Mouse (Mus musculus): ENCODE measurements around the gene Il9. TPM values are rescaled to one million over a fixed set of nuclear protein-coding genes. Genes with fewer than 3 reads are reported as not detected.

Il9 gene
- polyA plus RNA-seq (2012; rRNA removed; ENCODE audit: low replicate concordance): not detected in 2 replicates

GRCm38 (mm10) chr13:56482146-56482545 is at the start of gene Il9:
Gene Il9 (minus strand): TSS chr13:56482246.

DNA sequence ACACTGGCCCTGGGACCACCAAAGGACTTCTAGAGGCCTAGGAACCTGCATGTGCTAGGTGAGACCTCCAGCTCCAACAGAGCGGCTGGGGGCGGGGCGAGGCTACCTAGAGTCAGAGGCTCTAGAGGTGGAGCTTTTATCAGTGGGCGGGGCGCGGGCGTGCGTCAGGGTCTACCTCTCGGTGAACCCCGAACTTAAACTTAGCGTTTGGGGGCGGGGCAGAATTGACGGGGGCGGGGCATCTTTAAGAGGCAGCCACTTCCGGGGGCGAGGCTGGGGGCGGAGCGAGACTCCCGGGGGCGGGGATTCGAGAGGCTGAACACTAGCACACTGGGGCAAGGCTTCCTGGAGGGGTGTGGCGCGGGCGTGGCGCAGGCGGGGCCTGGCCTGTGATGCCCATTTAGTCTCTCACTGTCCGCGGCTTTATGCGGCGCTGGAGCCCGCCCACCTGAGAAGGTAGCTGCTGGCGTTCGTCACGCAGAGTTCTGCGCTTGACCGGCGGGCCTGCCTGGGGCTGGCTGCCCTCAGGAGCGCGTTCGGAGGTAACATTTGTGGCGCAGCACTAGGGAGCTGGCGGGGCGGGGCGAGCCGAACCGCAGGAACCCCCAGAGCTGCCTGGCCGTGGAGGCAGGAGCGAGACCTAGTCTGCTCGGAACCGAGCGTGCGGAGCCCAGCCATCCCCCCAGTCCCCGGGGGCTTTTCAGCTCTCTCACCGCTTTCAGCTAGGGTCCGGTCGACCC is 40.2 kb upstream of the Il9 start, which contains the start of gene Fbxl21:
Gene Fbxl21 (plus strand): TSS at position 392 of the 740 bp plus-strand sequence.

DNA sequence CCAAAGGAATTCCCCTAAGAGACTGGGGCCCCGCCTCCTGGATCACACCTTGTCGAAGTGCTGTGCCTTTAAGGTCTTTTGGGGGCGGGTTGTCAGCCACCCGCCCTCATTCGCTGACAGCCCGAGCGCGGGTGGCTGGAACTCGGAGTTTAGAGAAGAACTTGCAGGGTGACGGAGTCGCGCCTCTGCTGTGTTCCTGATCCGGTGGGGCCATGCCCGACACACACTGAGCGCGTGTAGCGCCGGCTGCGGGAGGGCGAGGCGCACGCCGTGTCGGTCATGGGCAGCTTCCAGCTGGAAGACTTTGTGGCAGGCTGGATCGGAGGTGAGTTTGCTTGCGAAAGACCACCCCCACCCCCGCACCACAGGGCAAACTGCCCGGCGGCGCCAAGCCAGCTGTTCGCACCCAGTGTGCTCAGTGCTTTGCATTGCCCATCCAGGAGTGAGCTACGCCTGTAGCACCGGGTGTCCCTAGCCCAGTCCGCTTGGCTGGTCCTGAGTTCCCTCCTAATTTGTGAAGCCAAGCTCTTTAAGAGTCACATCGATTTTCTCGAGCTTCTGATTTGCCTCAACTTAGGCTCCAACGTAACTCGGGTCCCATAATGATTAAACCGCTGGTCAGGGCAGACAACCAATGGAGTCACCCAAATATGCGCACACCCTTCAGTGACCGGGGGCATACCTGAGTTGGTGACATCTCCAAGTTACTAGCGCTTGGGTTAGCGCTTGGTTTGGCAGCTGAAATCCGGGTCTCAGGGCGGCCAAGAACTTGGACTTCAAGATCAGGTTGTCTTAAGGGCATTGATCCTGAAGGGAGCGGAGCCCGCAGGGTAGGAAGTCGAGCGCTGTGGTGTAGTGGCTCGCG is 43.6 kb downstream of the Il9 start, which contains the start of gene Slc25a48:
Gene Slc25a48 (plus strand): TSS at position 145 of the 865 bp plus-strand sequence.

Other genes with a start within 250 kb of the Il9 start
- not detected in 2 replicates for gene Neurog1, start 230.1 kb downstream of the Il9 start, polyA plus RNA-seq (2012; rRNA removed; ENCODE audit: low replicate concordance)
- 20.3 and 248 TPM in 2 replicates for gene Cxcl14, start 185.7 kb downstream of the Il9 start, polyA plus RNA-seq (2012; rRNA removed; ENCODE audit: low replicate concordance)
- gene Gm3045, start 55.7 kb downstream of the Il9 start, polyA plus RNA-seq (2012; rRNA removed; ENCODE audit: low replicate concordance): 0.10 TPM in 1 of 2 replicates, not detected in the other
- gene Slc25a48, start 43.9 kb downstream of the Il9 start, polyA plus RNA-seq (2012; rRNA removed; ENCODE audit: low replicate concordance): 3.5 and 44.0 TPM in 2 replicates
- gene Fbxl21, start 40.2 kb upstream of the Il9 start, polyA plus RNA-seq (2012; rRNA removed; ENCODE audit: low replicate concordance): 1.5 and 2.5 TPM in 2 replicates
- 0.15 TPM in 1 of 2 replicates, not detected in the other for gene Lect2, start 66.3 kb upstream of the Il9 start, polyA plus RNA-seq (2012; rRNA removed; ENCODE audit: low replicate concordance)
- 43.3 and 162 TPM in 2 replicates for gene Tgfbi, start 127.3 kb upstream of the Il9 start, polyA plus RNA-seq (2012; rRNA removed; ENCODE audit: low replicate concordance)
- 19.9 and 50.4 TPM in 2 replicates for gene Smad5, start 220.8 kb upstream of the Il9 start, polyA plus RNA-seq (2012; rRNA removed; ENCODE audit: low replicate concordance)